Mouse (Mus musculus): ENCODE results near the gene S1pr3. TPM values are rescaled to one million over a fixed set of nuclear protein-coding genes. Genes with fewer than 3 reads are reported as not detected.

S1pr3 gene
- polyA plus RNA-seq, 1 experiment from 2014 or later = 114 TPM

DNA sequence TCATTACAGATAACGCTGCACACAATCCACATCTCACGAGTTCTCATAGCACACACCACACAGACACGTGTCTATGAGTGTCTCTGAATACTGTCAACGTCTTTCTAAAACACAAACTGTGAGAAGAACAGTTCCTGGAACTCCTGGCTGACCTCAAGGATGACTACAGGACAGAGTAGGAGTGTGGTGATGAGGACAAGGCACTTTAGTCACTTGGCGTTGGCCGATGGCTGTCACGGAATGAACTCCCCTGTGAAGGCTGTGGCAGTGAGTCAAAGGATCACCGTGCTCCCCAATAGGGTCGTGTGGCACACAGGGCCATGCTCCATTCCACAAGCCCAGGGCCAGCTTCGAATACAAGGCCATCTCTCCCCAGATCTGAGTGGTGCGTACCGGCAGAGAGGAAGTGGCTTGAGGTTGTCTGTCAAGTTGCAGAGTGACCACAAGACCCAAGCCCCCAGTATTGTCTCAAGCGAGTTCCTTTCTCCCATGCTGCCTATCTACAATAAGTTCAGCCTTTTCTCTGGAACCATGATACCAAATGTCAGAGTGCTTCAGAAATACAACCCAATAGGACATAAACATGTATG, 2.6 kb upstream of the S1pr3 start:
- Histone ChIP-seq H3K4me1 (peaks cover 33% of the 10 kb centered on the region), H3K4me2 (replicated peaks) (no peak overlapping the region), H3K9me3 (replicated peaks) (no peaks in the 10 kb centered on the region), H3K27me3 (no peaks in the 10 kb centered on the region), H3K36me3 (no peaks in the 10 kb centered on the region), H3K9ac (no peak overlapping the region), H3K4me3 (replicated peaks) (no peak overlapping the region), H3K27ac (replicated peaks) (no peak overlapping the region)
- 84% methylated on average over 13 of the region's 13 CpGs for WGBS
- no peak for ATAC-seq (ENCODE audit: insufficient number of reproducible peaks, low FRiP score, low TSS enrichment, low read depth)

DNA sequence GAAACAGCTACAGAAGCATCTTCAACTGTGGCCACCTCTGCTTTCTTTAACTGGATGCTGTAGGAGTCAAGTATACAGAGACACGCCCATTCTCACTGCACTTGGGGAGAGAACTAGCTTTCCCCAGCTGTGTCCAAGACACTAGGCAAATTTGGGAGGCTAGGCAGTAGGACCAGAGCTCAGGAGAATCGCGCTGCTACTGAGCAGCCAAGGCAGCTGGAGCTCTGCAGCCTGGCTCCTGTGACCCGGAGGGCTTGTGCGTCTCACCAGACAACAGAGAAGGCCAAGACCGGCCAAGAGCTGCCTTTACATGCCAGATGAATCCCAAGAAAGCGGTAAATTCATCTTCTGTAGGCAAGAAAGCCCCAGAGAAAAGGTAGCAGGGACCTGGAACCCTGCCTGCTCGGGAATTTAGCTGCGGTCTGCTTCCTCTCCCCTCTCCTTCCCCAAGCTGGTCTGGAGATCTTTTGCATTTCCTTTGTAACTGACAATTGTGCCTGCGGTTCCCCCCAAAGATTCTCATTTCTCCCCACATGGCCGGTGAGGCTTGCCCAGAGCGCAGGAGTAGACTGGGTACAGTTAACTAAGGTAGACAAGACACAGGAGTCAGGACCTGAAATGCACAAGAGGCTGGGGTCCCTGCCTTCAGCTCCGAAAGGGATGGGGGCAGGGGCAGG, 760 bp upstream of the S1pr3 start:
- no peaks in the 10 kb centered on the region for H3K27me3 ChIP-seq
- H3K4me2 ChIP-seq (replicated peaks) = peak overlapping the region; percentile 61
- no peaks in the 10 kb centered on the region for H3K36me3 ChIP-seq
- H3K9me3 ChIP-seq (replicated peaks) = no peaks in the 10 kb centered on the region
- peaks cover 34% of the 10 kb centered on the region for H3K4me1 ChIP-seq
- ATAC-seq (ENCODE audit: insufficient number of reproducible peaks, low FRiP score, low TSS enrichment, low read depth) = no peak
- WGBS = 17% methylated on average over 13 of the region's 13 CpGs
- H3K4me3 ChIP-seq (replicated peaks) = peak overlapping the region; percentile 61
- peak overlapping the region; percentile 12; the same call in 1 of the 2 replicates for H3K9ac ChIP-seq
- H3K27ac ChIP-seq (replicated peaks) = peak overlapping the region; percentile 90

DNA sequence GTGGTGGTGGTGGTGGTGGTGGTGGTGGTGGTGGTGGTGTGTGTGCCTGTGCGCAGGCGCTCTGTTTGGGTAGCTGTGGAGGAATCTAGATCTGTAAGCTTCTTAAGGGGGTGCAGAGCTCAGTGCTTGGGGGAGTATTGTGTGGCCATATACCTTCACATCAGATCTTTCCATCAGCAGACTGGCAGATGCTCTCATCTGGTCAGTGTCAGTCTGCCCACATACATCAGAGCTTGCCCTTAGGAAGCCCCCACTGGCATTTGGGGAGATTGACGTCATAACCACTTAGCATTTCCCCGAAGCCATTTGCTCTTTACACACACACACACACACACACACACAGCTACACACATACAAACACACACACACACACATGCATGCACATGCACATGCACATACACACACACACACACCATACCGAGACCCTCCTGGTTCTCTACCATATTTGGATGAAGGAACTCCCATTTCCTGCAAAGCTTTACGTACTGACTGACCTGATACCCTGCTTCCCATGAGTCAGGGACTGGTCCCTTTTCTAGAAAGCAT, 1.6 kb downstream of the S1pr3 start:
- Histone ChIP-seq H3K9ac (peak overlapping the region; percentile 34; the same call in 1 of the 2 replicates), H3K4me1 (peaks cover 55% of the 10 kb centered on the region), H3K27ac (replicated peaks) (peak overlapping the region; percentile 90), H3K27me3 (no peaks in the 10 kb centered on the region), H3K4me2 (replicated peaks) (peak overlapping the region; percentile 61), H3K9me3 (replicated peaks) (0 out of 2 replicates have a peak, but pooled peaks cover 3% of the 10 kb centered on the region), H3K4me3 (replicated peaks) (peak overlapping the region; percentile 61), H3K36me3 (peaks cover 10% of the 10 kb centered on the region)
- WGBS = 25% methylated on average over 6 of the region's 6 CpGs
- no peak for ATAC-seq (ENCODE audit: insufficient number of reproducible peaks, low FRiP score, low TSS enrichment, low read depth)

DNA sequence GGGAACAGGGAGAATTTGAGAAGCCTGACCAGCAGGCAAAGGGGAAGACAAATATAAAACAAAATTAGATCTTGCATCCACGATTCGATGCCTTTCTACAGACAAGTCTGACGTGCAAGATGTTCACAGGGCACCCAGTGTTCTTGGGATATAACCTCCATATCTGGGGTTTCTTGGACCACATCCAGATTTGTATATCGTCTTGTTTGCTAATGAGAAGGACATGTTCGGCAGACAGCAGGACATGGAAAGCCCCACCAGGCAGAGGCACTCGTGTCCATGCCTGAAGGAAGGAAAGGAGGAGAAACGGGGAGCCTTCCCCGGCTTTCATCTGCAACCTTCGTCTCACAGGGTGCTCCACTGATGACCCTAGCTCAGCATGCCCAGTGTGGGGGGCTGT, 2.8 kb downstream of the S1pr3 start:
- Histone ChIP-seq H3K9me3 (replicated peaks) (0 out of 2 replicates have a peak, but pooled peaks cover 6% of the 10 kb centered on the region), H3K4me1 (peaks cover 60% of the 10 kb centered on the region), H3K27me3 (no peaks in the 10 kb centered on the region), H3K4me3 (replicated peaks) (peak overlapping the region; percentile 61), H3K9ac (peak overlapping the region; percentile 34), H3K4me2 (replicated peaks) (peak overlapping the region; percentile 61), H3K27ac (replicated peaks) (peak overlapping the region; percentile 90), H3K36me3 (peaks cover 22% of the 10 kb centered on the region)
- ATAC-seq (ENCODE audit: insufficient number of reproducible peaks, low FRiP score, low TSS enrichment, low read depth) = no peak
- WGBS = 29% methylated on average over 9 of the region's 9 CpGs

DNA sequence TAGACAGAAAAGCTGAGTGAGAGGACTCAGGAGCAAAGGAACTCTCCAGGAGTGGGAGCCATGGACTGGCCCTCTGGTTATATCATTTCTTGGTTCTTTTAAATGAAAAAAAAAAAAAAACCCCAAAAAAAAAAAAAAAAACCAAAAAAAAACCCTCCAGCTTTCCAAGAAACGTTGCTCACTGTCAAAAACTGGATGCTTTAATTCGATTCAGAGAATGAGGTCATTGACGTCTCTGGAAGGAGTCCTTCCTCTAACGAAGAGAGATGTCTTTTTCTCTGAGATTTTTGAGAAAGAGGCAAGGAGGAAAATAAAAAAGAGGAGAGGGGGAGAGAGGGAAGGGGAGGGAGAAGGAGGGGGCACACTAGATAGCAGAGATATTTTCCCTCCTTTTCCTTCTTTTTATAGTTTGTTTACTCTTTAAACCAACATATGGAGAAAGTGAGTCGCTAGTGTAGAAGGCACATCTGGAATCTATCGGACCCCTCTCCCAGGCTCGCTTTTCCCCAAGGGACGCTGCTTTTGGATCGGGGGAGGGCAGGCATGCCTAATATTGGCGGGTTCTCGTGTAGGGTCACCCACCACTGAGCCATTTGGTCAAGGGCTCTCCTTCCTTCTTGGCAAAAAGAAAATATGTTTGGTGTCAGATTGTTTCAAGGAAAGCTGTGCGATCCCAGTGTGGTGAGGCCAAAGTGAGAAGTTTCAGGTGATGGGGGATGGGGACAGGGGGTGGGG, 3.4 kb downstream of the S1pr3 start:
- H3K27ac ChIP-seq (replicated peaks) = peak overlapping the region; percentile 90
- H3K4me2 ChIP-seq (replicated peaks) = peak overlapping the region; percentile 61
- H3K4me1 ChIP-seq = peaks cover 59% of the 10 kb centered on the region
- H3K9ac ChIP-seq = peak overlapping the region; percentile 35
- 24% methylated on average over 12 of the region's 12 CpGs for WGBS
- 0 out of 2 replicates have a peak, but pooled peaks cover 6% of the 10 kb centered on the region for H3K9me3 ChIP-seq (replicated peaks)
- peaks cover 24% of the 10 kb centered on the region for H3K36me3 ChIP-seq
- no peak for ATAC-seq (ENCODE audit: insufficient number of reproducible peaks, low FRiP score, low TSS enrichment, low read depth)
- H3K27me3 ChIP-seq = no peaks in the 10 kb centered on the region
- H3K4me3 ChIP-seq (replicated peaks) = peak overlapping the region; percentile 61

DNA sequence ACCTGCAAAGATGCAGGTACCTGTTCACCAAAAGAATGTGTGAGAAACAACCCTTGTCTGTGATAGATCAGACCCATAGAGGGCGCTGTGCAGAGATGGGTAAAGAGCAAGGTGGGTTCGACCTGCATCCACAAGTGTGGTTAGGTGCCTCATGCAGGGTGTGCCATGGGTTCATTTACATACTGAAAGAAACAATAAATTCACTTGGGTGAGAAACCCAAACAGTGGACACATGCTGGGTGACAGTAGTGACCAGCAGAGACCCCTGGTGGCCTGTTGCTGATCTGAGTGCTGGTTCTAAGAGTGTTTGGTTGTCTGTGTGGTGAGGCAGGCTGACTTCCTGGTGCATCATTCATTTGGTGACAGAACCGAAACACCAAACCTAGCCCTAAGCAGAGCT, 5.0 kb downstream of the S1pr3 start:
- Histone ChIP-seq H3K9me3 (replicated peaks) (0 out of 2 replicates have a peak, but pooled peaks cover 6% of the 10 kb centered on the region), H3K4me1 (peaks cover 59% of the 10 kb centered on the region), H3K27ac (replicated peaks) (no peak overlapping the region), H3K36me3 (peaks cover 24% of the 10 kb centered on the region), H3K9ac (no peak overlapping the region), H3K4me3 (replicated peaks) (no peak overlapping the region), H3K27me3 (no peaks in the 10 kb centered on the region), H3K4me2 (replicated peaks) (peak overlapping the region; percentile 61; the same call in 1 of the 2 replicates)
- ATAC-seq (ENCODE audit: insufficient number of reproducible peaks, low FRiP score, low TSS enrichment, low read depth) = no peak
- WGBS = 64% methylated on average over 3 of the region's 3 CpGs

DNA sequence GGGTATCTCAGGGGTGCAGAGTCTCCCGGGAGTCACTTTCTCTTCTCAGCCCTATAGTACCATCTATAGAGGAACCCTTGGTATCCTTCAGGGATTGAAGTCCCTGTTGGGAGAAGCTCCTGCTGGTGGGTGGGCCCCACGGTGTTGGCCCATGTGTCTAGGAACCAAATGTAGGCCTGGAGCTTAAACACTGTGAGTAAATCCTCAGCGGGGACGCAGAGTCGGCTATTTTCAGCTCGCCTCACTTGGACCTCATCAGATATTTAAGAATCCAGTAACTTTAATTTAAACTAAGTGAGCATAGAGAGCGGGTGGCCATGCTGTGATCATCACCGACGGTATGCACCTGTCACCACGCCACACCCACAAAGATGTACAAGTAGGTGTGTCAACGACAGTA, 8.3 kb downstream of the S1pr3 start:
- H3K36me3 ChIP-seq = peaks cover 55% of the 10 kb centered on the region
- H3K27ac ChIP-seq (replicated peaks) = no peak overlapping the region
- no peaks in the 10 kb centered on the region for H3K27me3 ChIP-seq
- no peak overlapping the region for H3K9ac ChIP-seq
- WGBS = 81% methylated on average over 11 of the region's 11 CpGs
- H3K9me3 ChIP-seq (replicated peaks) = 0 out of 2 replicates have a peak, but pooled peaks cover 6% of the 10 kb centered on the region
- peaks cover 59% of the 10 kb centered on the region for H3K4me1 ChIP-seq
- no peak overlapping the region for H3K4me2 ChIP-seq (replicated peaks)
- ATAC-seq (ENCODE audit: insufficient number of reproducible peaks, low FRiP score, low TSS enrichment, low read depth) = no peak
- H3K4me3 ChIP-seq (replicated peaks) = no peak overlapping the region

DNA sequence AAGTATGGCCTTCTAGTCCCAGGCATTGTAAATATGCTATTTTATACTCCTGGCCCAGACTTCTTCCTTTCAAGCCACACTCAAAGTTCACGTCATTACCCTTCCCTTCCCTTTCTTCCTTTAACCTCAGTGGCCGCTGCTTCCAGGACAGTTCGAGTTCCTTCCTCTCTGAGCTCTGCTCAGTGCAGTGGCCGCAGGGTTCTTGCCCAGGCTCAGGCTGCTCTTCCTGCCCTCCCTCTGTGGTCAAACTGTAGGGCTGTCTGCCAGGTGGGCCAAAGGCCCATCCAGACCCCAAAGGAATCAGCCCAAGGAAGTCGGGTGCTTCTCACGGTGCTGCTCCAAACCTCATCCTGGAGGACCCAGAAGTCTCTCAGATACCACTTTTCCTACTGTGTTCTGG, 9.4 kb downstream of the S1pr3 start:
- Histone ChIP-seq H3K4me2 (replicated peaks) (peak overlapping the region; percentile 36), H3K27me3 (no peaks in the 10 kb centered on the region), H3K9me3 (replicated peaks) (0 out of 2 replicates have a peak, but pooled peaks cover 6% of the 10 kb centered on the region), H3K9ac (no peak overlapping the region; the same call in 1 of the 2 replicates), H3K4me1 (peaks cover 51% of the 10 kb centered on the region), H3K4me3 (replicated peaks) (no peak overlapping the region), H3K27ac (replicated peaks) (peak overlapping the region; percentile 82), H3K36me3 (peaks cover 65% of the 10 kb centered on the region)
- 47% methylated on average over 6 of the region's 6 CpGs for WGBS
- no peak for ATAC-seq (ENCODE audit: insufficient number of reproducible peaks, low FRiP score, low TSS enrichment, low read depth)

DNA sequence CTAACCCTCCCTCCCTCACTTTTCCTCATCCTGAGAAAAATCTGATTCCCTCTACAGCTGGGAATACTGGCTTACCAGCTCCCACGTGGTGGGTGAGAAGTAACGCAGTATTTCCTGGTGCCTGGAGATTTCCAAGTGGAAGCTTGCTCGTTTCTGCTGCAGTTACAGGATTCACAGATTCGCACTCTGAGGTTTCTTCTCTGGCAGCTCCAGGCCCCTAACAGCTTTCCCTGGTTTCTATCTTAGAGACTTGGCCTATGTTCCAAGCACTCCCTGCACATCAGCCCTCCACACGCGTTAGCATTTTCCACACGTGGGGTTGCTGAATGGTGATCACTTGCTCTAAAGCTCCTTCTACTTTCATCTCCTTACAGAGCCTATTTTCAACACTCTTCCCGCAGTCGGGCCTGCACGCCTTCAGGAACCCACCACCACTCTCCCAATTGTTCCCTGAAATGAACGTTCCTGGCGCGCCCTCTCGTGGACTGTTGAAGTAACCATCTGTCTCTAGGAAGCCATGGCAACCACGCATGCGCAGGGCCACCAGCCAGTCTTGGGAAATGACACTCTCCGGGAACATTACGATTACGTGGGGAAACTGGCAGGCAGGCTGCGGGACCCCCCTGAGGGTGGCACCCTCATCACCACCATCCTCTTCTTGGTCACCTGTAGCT, 10.0 kb downstream of the S1pr3 start:
- H3K4me1 ChIP-seq = peaks cover 45% of the 10 kb centered on the region
- H3K27me3 ChIP-seq = no peaks in the 10 kb centered on the region
- peak; percentile 64; the same call in 1 of the 2 replicates for ATAC-seq (ENCODE audit: insufficient number of reproducible peaks, low FRiP score, low TSS enrichment, low read depth)
- peak overlapping the region; percentile 82 for H3K27ac ChIP-seq (replicated peaks)
- 0 out of 2 replicates have a peak, but pooled peaks cover 6% of the 10 kb centered on the region for H3K9me3 ChIP-seq (replicated peaks)
- H3K9ac ChIP-seq = no peak overlapping the region
- 3% methylated on average over 20 of the region's 20 CpGs for WGBS
- peaks cover 70% of the 10 kb centered on the region for H3K36me3 ChIP-seq
- peak overlapping the region; percentile 36 for H3K4me2 ChIP-seq (replicated peaks)
- no peak overlapping the region; the same call in 1 of the 2 replicates for H3K4me3 ChIP-seq (replicated peaks)

DNA sequence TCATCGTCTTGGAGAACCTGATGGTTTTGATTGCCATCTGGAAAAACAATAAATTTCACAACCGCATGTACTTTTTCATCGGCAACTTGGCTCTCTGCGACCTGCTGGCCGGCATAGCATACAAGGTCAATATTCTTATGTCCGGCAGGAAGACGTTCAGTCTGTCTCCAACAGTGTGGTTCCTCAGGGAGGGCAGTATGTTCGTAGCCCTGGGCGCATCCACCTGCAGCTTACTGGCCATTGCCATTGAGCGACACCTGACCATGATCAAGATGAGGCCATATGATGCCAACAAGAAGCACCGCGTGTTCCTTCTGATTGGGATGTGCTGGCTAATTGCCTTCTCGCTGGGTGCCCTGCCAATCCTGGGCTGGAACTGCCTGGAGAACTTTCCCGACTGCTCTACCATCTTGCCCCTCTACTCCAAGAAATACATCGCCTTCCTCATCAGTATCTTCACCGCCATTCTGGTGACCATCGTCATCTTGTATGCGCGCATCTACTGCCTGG, 10.6 kb downstream of the S1pr3 start:
- 0 out of 2 replicates have a peak, but pooled peaks cover 6% of the 10 kb centered on the region for H3K9me3 ChIP-seq (replicated peaks)
- H3K27me3 ChIP-seq = no peaks in the 10 kb centered on the region
- no peak overlapping the region for H3K27ac ChIP-seq (replicated peaks)
- no peak for ATAC-seq (ENCODE audit: insufficient number of reproducible peaks, low FRiP score, low TSS enrichment, low read depth)
- H3K4me1 ChIP-seq = peaks cover 39% of the 10 kb centered on the region
- H3K9ac ChIP-seq = no peak overlapping the region
- 78% methylated on average over 19 of the region's 19 CpGs for WGBS
- H3K4me3 ChIP-seq (replicated peaks) = no peak overlapping the region
- peaks cover 70% of the 10 kb centered on the region for H3K36me3 ChIP-seq
- peak overlapping the region; percentile 36; the same call in 1 of the 2 replicates for H3K4me2 ChIP-seq (replicated peaks)
